Mouse (Mus musculus): ENCODE data around the gene Tfdp2.
A peak's percentile ranks its signal among the peaks of the same experiment; 100 is the strongest.
"Not testable (repeated sequence)": the region's sequence is repeated elsewhere in the genome, so short reads cannot be mapped to it uniquely, and the experiment has no call there.

Gene Tfdp2

GRCm38 (mm10) chr9:96292144-96292543, 96.1 kb downstream of the Tfdp2 start:
- DNase-seq (ENCODE audit: extremely low read depth, insufficient read length, low spot score): no peak

- DNase-seq (ENCODE audit: extremely low read depth, insufficient read length, low spot score): no peak
Measured at GRCm38 (mm10) chr9:96299324-96300008, 103.4 kb downstream of the Tfdp2 start.

DNA sequence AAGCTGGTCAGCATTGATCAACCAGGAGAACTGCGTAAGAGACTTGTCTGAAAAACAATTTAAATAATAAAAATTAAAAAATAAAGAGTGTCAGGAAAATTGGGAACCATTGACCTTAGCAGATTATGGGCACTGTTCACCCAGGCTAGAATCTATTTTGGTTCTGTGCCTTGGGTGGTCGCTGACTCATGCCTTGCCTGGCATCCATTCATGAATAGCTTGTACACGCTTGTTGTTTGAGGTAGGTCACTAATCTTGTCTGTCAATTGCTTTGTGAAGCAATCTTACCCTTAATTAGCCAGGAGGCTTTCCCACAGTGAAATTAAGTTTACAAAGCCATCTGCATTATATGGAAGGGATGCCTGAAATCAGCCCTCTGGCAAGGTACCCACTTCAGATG, 112.7 kb downstream of the Tfdp2 start:
- no peak for DNase-seq (ENCODE audit: extremely low read depth, insufficient read length, low spot score)

GRCm38 (mm10) chr9:96312074-96312473, 116.0 kb downstream of the Tfdp2 start:
- no peak for DNase-seq (ENCODE audit: extremely low read depth, insufficient read length, low spot score)

GRCm38 (mm10) chr9:96319333-96319732, 123.3 kb downstream of the Tfdp2 start:
- DNase-seq (ENCODE audit: extremely low read depth, insufficient read length, low spot score): no peak

- no peak for DNase-seq (ENCODE audit: extremely low read depth, insufficient read length, low spot score)
Measured at GRCm38 (mm10) chr9:96320551-96320980, 124.5 kb downstream of the Tfdp2 start.

GRCm38 (mm10) chr9:96322411-96323152, 126.5 kb downstream of the Tfdp2 start:
- DNase-seq (ENCODE audit: extremely low read depth, insufficient read length, low spot score): no peak

GRCm38 (mm10) chr9:96324502-96324901, 128.4 kb downstream of the Tfdp2 start:
- DNase-seq (ENCODE audit: extremely low read depth, insufficient read length, low spot score): no peak

GRCm38 (mm10) chr9:96326496-96326923, 130.4 kb downstream of the Tfdp2 start:
- DNase-seq (ENCODE audit: extremely low read depth, insufficient read length, low spot score): no peak

DNA sequence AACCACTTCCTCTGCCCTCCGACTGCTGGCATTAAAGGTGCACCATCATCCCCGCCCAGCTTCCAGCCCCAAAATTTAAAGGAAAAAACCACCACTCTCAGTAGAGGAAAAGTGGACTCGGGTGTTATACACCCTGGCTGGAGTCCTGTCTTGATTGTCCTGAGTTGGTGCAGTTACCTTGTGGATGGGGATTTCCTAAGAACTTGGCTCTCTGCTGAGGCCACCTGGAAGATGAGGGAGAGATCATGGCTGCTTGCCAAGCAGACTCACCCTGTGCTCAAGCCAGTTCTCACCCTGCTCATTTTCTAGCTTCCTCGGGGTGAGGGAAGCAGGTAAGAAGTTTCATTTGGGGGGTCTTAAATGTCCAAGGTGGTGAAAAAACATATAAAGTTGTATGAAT, 132.2 kb downstream of the Tfdp2 start:
- no peak for DNase-seq (ENCODE audit: extremely low read depth, insufficient read length, low spot score)

- DNase-seq (ENCODE audit: extremely low read depth, insufficient read length, low spot score): no peak
Measured at GRCm38 (mm10) chr9:96331146-96331545, 135.1 kb downstream of the Tfdp2 start.

DNA sequence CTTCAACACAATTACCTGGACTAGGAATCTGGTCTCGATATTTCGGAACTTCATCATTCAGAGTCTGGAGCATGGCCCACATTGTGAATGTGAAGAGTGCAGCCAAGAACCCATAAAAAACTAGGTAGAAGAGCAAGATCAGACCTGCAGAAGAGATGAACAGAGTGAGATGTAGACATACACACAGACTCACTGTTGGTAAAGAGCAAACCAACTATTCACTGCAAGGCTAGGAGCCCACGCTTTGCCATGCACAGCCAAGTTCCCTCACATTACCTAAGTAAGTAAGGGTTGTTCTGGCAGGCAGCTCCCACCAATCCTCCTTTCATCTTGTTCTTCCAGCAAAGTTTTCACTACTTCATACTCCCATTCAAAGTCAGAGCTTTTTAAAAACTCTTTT, 149.7 kb downstream of the Tfdp2 start:
- DNase-seq (ENCODE audit: extremely low read depth, insufficient read length, low spot score): no peak

- no peak for DNase-seq (ENCODE audit: extremely low read depth, insufficient read length, low spot score)
Measured at GRCm38 (mm10) chr9:96348885-96349284, 152.8 kb downstream of the Tfdp2 start.

- no peak for DNase-seq (ENCODE audit: extremely low read depth, insufficient read length, low spot score)
Measured at GRCm38 (mm10) chr9:96350010-96350409, 153.9 kb downstream of the Tfdp2 start.

DNA sequence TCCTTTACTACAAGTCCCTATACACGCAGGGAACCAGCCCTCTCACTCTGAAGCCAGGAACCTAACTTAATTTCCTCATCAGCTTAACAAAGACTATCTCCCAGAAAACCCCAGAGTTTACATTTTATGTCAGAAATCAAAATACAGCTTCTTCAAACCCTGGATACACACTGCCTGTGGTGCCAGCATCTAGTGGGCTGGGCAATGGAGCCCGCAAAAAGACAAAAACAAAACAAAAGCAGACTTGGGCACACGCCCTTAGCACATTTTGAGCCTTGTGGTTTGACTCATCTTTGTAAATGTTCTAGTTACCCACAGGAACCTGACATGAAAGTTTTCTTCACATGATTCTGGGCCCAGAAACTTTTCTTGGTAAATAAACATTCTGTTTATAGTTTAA, 154.4 kb downstream of the Tfdp2 start:
- no peak for DNase-seq (ENCODE audit: extremely low read depth, insufficient read length, low spot score)

DNA sequence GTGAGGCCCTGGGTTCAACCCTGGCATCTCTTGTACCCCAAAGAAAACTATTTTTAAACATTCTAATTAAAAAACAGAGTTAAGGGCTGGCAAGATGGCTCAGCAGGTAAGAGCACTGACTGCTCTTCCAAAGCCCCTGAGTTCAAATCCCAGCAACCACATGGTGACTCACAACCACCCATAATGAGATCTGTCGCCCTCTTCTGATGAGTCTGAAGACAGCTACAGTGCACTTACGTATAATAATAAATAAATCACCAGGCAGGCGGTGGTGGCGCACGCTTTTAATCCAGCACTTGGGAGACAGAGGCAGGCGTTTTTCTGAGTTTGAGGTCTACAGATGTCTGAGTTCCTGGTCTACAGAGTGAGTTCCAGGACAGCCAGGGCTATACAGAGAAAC, 155.7 kb downstream of the Tfdp2 start:
- not testable (repeated sequence) for DNase-seq (ENCODE audit: extremely low read depth, insufficient read length, low spot score)

DNA sequence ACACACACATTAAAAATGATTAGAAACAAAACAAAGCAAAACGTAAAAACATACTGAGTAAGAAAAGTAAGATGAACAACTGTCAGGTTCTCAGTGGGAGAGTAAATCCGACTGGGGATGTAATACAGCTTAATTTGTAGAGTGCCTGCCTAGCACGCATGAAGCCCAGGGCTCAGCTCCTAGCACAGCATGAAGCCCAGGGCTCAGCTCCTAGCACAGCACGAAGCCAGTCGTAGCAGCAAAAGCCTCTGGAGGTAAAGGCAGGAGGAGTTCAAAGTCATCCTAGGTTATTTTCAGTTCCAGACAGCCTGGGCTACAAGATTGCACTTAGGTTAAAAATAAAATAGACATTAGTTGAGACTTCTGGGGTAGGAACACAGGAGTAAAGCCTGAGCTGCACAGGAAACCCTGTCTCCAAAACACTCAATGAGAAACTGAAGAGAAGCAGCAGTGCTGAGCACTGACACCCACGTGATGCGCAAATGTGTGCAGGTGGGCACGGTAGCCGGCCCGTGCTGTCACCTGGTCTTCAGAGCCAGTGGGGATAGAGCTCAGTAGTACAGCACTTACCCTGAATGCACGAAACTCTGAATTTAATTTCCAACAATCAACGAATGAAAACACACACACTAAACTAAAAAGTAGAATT, 157.2 kb downstream of the Tfdp2 start:
- DNase-seq (ENCODE audit: extremely low read depth, insufficient read length, low spot score): no peak

GRCm38 (mm10) chr9:96353799-96354198, 157.7 kb downstream of the Tfdp2 start:
- no peak for DNase-seq (ENCODE audit: extremely low read depth, insufficient read length, low spot score)

GRCm38 (mm10) chr9:96360056-96360455, 164.0 kb downstream of the Tfdp2 start:
- no peak for DNase-seq (ENCODE audit: extremely low read depth, insufficient read length, low spot score)

- peak; percentile 84 for DNase-seq (ENCODE audit: extremely low read depth, insufficient read length, low spot score)
Measured at GRCm38 (mm10) chr9:96363581-96364140, 167.6 kb downstream of the Tfdp2 start.

DNA sequence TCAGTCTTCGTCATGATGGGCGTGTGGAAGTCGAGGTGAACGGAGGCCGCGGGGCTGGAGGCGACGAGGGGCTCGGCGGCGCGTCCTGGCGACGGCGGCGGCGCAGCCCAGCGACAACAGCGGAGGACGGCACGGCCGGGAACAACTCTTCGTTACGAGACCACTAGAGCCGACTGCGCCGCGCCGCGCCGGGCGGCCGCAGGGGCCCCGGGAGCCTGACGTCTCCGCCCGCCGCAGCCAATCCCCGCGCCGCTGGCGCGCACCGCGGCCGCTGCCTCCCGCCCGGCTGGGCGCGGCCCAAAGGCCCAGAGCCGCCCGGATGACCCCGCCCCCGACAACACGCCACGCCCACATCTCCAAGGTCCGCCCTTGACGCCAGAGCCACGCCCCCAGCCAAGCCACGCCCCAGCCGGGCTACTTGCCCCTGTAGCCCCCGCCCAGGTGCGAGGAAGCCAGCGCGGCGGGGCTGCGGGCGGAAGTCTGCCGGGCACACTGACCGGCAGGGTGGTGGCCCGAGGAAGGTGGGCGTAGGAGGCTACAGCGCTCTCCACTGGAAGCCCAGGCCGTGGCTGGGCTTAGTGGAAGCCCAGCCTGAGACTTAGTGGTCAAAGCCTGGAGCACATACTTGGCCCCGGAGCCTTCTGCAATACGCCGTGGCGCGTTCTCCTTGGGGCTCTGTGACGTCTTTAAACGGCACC, 168.2 kb downstream of the Tfdp2 start, which contains the start of gene Atp1b3:
Atp1b3 (minus strand) TSS at position 302 of the 698 bp plus-strand sequence.
- peak; percentile 95 for DNase-seq (ENCODE audit: extremely low read depth, insufficient read length, low spot score)
